Mouse (Mus musculus): ENCODE results near the gene Rela. TPM values are rescaled to one million over a fixed set of nuclear protein-coding genes. Genes with fewer than 3 reads are reported as not detected.

Gene Rela
- total and polyA plus RNA-seq, 3 experiments, result 37.9 to 108 (median 60.7) TPM

- TF ChIP-seq CTCF (IDR thresholded peaks at IDR 0.05; ENCODE audit: low read depth, low read length) (no peak), GATA2 (IDR thresholded peaks at IDR 0.05; ENCODE audit: borderline replicate concordance, low read depth, low read length) (no peak), TAL1 (conservative IDR thresholded peaks at IDR 0.05; ENCODE audit: low read depth, low read length) (no peak), POLR2AphosphoS5 (IDR thresholded peaks at IDR 0.05; ENCODE audit: insufficient replicate concordance, low read depth, low read length) (no peak), GATA1 (IDR thresholded peaks at IDR 0.05; ENCODE audit: borderline replicate concordance, low read length) (no peak)
- H3K4me3 ChIP-seq (ENCODE audit: low read depth, low read length), result no peak overlapping the region
- peaks cover 97% of the 10 kb centered on the region for H3K36me3 ChIP-seq (replicated peaks)
- DNase-seq (ENCODE audit: low spot score) (no peak), ATAC-seq (ENCODE audit: extremely low read depth, insufficient number of reproducible peaks, low FRiP score, poor library complexity, severe bottlenecking) (no peak)
- no peaks in the 10 kb centered on the region for H3K27me3 ChIP-seq (ENCODE audit: insufficient read depth, low read length)
- no peaks in the 10 kb centered on the region for H3K9me3 ChIP-seq (replicated peaks)
- H3K4me1 ChIP-seq (ENCODE audit: insufficient read depth, low read depth, low read length), result peaks cover 7% of the 10 kb centered on the region; the same call in 1 of the 2 replicates
These were observed 11.4 kb downstream of the Rela start for GRCm38 (mm10) chr19:5648401-5649297.

GRCm38 (mm10) chr19:5649298-5649741 lies 12.0 kb downstream of the Rela start:
- no peak overlapping the region for H3K4me3 ChIP-seq (ENCODE audit: low read depth, low read length)
- peaks cover 7% of the 10 kb centered on the region; the same call in 1 of the 2 replicates for H3K4me1 ChIP-seq (ENCODE audit: insufficient read depth, low read depth, low read length)
- H3K9me3 ChIP-seq (replicated peaks), result peaks cover 4% of the 10 kb centered on the region
- ATAC-seq (ENCODE audit: extremely low read depth, insufficient number of reproducible peaks, low FRiP score, poor library complexity, severe bottlenecking) (no peak), DNase-seq (ENCODE audit: low spot score) (no peak)
- TF ChIP-seq POLR2AphosphoS5 (IDR thresholded peaks at IDR 0.05; ENCODE audit: insufficient replicate concordance, low read depth, low read length) (no peak), CTCF (IDR thresholded peaks at IDR 0.05; ENCODE audit: low read depth, low read length) (no peak), TAL1 (conservative IDR thresholded peaks at IDR 0.05; ENCODE audit: low read depth, low read length) (no peak)
- peaks cover 97% of the 10 kb centered on the region for H3K36me3 ChIP-seq (replicated peaks)
- H3K27me3 ChIP-seq (ENCODE audit: insufficient read depth, low read length), result no peaks in the 10 kb centered on the region

- H3K36me3 ChIP-seq (replicated peaks), result peaks cover 97% of the 10 kb centered on the region
- peaks cover 12% of the 10 kb centered on the region for H3K9me3 ChIP-seq (replicated peaks)
- ATAC-seq (ENCODE audit: extremely low read depth, insufficient number of reproducible peaks, low FRiP score, poor library complexity, severe bottlenecking) (no peak), DNase-seq (ENCODE audit: low spot score) (no peak)
- peaks cover 7% of the 10 kb centered on the region; the same call in 1 of the 2 replicates for H3K4me1 ChIP-seq (ENCODE audit: insufficient read depth, low read depth, low read length)
- no peaks in the 10 kb centered on the region for H3K27me3 ChIP-seq (ENCODE audit: insufficient read depth, low read length)
- no peak for TF ChIP-seq TAL1 (conservative IDR thresholded peaks at IDR 0.05; ENCODE audit: low read depth, low read length)
- TF ChIP-seq GATA2 (IDR thresholded peaks at IDR 0.05; ENCODE audit: borderline replicate concordance, low read depth, low read length), result no peak
- TF ChIP-seq CTCF (IDR thresholded peaks at IDR 0.05; ENCODE audit: low read depth, low read length), result no peak
- TF ChIP-seq GATA1 (IDR thresholded peaks at IDR 0.05; ENCODE audit: borderline replicate concordance, low read length), result no peak
- no peak for TF ChIP-seq POLR2AphosphoS5 (IDR thresholded peaks at IDR 0.05; ENCODE audit: insufficient replicate concordance, low read depth, low read length)
- H3K4me3 ChIP-seq (ENCODE audit: low read depth, low read length), result no peak overlapping the region
These were observed 14.4 kb downstream of the Rela start for GRCm38 (mm10) chr19:5651502-5652274.

- Histone ChIP-seq H3K4me3 (ENCODE audit: low read depth, low read length) (no peak overlapping the region), H3K36me3 (replicated peaks) (peaks cover 95% of the 10 kb centered on the region), H3K9me3 (replicated peaks) (peaks cover 12% of the 10 kb centered on the region), H3K27me3 (ENCODE audit: insufficient read depth, low read length) (no peaks in the 10 kb centered on the region), H3K4me1 (ENCODE audit: insufficient read depth, low read depth, low read length) (peaks cover 11% of the 10 kb centered on the region)
- no peak for ATAC-seq (ENCODE audit: extremely low read depth, insufficient number of reproducible peaks, low FRiP score, poor library complexity, severe bottlenecking)
- TF ChIP-seq TAL1 (conservative IDR thresholded peaks at IDR 0.05; ENCODE audit: low read depth, low read length) (no peak), GATA1 (IDR thresholded peaks at IDR 0.05; ENCODE audit: borderline replicate concordance, low read length) (no peak), GATA2 (IDR thresholded peaks at IDR 0.05; ENCODE audit: borderline replicate concordance, low read depth, low read length) (no peak), POLR2AphosphoS5 (IDR thresholded peaks at IDR 0.05; ENCODE audit: insufficient replicate concordance, low read depth, low read length) (no peak), CTCF (IDR thresholded peaks at IDR 0.05; ENCODE audit: low read depth, low read length) (no peak)
- no peak for DNase-seq (ENCODE audit: low spot score)
These were observed 15.3 kb downstream of the Rela start for GRCm38 (mm10) chr19:5652570-5652969.

- Histone ChIP-seq H3K4me3 (ENCODE audit: low read depth, low read length) (no peak overlapping the region; the same call in 1 of the 2 replicates), H3K9me3 (replicated peaks) (peaks cover 12% of the 10 kb centered on the region), H3K36me3 (replicated peaks) (peaks cover 94% of the 10 kb centered on the region), H3K4me1 (ENCODE audit: insufficient read depth, low read depth, low read length) (peaks cover 9% of the 10 kb centered on the region), H3K27me3 (ENCODE audit: insufficient read depth, low read length) (no peaks in the 10 kb centered on the region)
- ATAC-seq (ENCODE audit: extremely low read depth, insufficient number of reproducible peaks, low FRiP score, poor library complexity, severe bottlenecking) (no peak), DNase-seq (ENCODE audit: low spot score) (no peak)
- TF ChIP-seq CTCF (IDR thresholded peaks at IDR 0.05; ENCODE audit: low read depth, low read length), result no peak
- TF ChIP-seq GATA2 (IDR thresholded peaks at IDR 0.05; ENCODE audit: borderline replicate concordance, low read depth, low read length), result no peak
- no peak for TF ChIP-seq POLR2AphosphoS5 (IDR thresholded peaks at IDR 0.05; ENCODE audit: insufficient replicate concordance, low read depth, low read length)
- no peak for TF ChIP-seq TAL1 (conservative IDR thresholded peaks at IDR 0.05; ENCODE audit: low read depth, low read length)
- no peak for TF ChIP-seq GATA1 (IDR thresholded peaks at IDR 0.05; ENCODE audit: borderline replicate concordance, low read length)
These were observed 16.9 kb downstream of the Rela start for GRCm38 (mm10) chr19:5653969-5654719.
